ENCODE assay signal across 9 mouse cellular contexts in the genomic region with DNA sequence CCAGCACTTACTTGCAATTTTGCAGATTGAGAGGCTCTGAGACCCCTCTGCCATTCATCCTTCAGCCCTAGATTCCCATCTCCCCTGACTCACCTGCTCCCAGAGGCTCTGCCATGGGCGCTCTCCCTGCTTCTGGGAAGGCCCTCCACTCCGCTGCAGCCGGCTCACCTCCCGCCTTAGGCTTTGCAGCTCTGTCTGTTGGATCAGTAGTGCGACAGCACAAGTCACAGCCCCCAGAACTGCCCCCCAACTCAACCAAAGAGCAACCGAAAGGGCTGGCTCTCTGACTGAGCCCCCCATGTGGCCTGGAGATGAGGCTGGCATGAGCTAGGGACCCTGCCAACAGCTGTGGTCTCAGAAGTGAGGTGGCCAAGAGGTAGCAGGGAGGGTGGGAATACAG. TPM values are rescaled to one million over a fixed set of nuclear protein-coding genes. Genes with fewer than 3 reads are reported as not detected.
DNase-seq lines count a peak whose midpoint lies in the region; ATAC-seq and TF ChIP-seq lines count a peak whose summit lies in the region.
"Had no signal": no experiment of that assay in that cellular context is flagged by ENCODE, and none has a peak within 500 bp of the region (broad histone marks: within the 10 kb centered on the region; RNA-seq: fewer than 3 reads in every experiment).

No protein-coding gene starts in this region.

- no peaks in the 10 kb centered on the region for H3K36me3 ChIP-seq in heart, adult 2 months (ENCODE audit: control insufficient read depth, insufficient read depth, low read length)
- H3K36me3 ChIP-seq in limb, embryonic 12.5 days = peaks cover 7% of the 10 kb centered on the region
- peaks cover 6% of the 10 kb centered on the region for H3K36me3 ChIP-seq in limb, embryonic 10.5 days
- peaks cover 3% of the 10 kb centered on the region; the same call in 1 of the 2 replicates for H3K36me3 ChIP-seq in forebrain, embryonic 15.5 days

- H3K9me3 ChIP-seq in limb, embryonic 12.5 days = no peaks in the 10 kb centered on the region
- H3K9me3 ChIP-seq in limb, embryonic 10.5 days (replicated peaks) = no peaks in the 10 kb centered on the region
- H3K9me3 ChIP-seq in forebrain, embryonic 15.5 days = no peaks in the 10 kb centered on the region
- H3K9me3 ChIP-seq: neural tube, embryonic 12.5 days had no signal

- H3K4me3 ChIP-seq in heart, adult 2 months = no peak overlapping the region
- no peak overlapping the region; the same call in 1 of the 2 replicates for H3K4me3 ChIP-seq in limb, embryonic 12.5 days (replicated peaks)
- H3K4me3 ChIP-seq in limb, embryonic 10.5 days = no peak overlapping the region
- H3K4me3 ChIP-seq in bone marrow, adult 2 months (replicated peaks; ENCODE audit: control insufficient read depth, low read depth, low read length) = peak overlapping the region; percentile 19
- no peak overlapping the region for H3K4me3 ChIP-seq in forebrain, embryonic 15.5 days
- H3K4me3 ChIP-seq: neural tube, embryonic 12.5 days had no signal

- no peak for TF ChIP-seq CTCF in heart, adult 2 months (IDR thresholded peaks at IDR 0.05)
- TF ChIP-seq CTCF in bone marrow, adult 2 months (IDR thresholded peaks at IDR 0.05; ENCODE audit: control insufficient read depth, insufficient read depth, low read length) = no peak

- 92% methylated on average over 6 of the region's 6 CpGs for WGBS in heart, adult 2 months
- 89% methylated on average over 6 of the region's 6 CpGs for WGBS in limb, embryonic 12.5 days
- 84% methylated on average over 6 of the region's 6 CpGs for WGBS in limb, embryonic 10.5 days
- WGBS in bone marrow, adult 2 months = 56% methylated on average over 6 of the region's 6 CpGs
- WGBS in forebrain, embryonic 15.5 days = 76% methylated on average over 6 of the region's 6 CpGs

- no peak for ATAC-seq in limb, embryonic 12.5 days (ENCODE audit: insufficient number of reproducible peaks, insufficient read depth, low FRiP score, low TSS enrichment, low read depth)
- no peak for ATAC-seq in forebrain, embryonic 15.5 days (replicated peaks)
- no peak for ATAC-seq in CD4-positive, CD25-positive, alpha-beta regulatory T cell, adult 4 months

- peaks cover 17% of the 10 kb centered on the region for H3K4me1 ChIP-seq in heart, adult 2 months (ENCODE audit: control insufficient read depth, insufficient read depth, low read length)
- H3K4me1 ChIP-seq in limb, embryonic 12.5 days (replicated peaks) = peaks cover 33% of the 10 kb centered on the region
- H3K4me1 ChIP-seq in limb, embryonic 10.5 days = peaks cover 47% of the 10 kb centered on the region
- H3K4me1 ChIP-seq in bone marrow, adult 2 months (ENCODE audit: control insufficient read depth, insufficient read depth, low read length) = peaks cover 3% of the 10 kb centered on the region
- peaks cover 45% of the 10 kb centered on the region for H3K4me1 ChIP-seq in forebrain, embryonic 15.5 days

- H3K27ac ChIP-seq in heart, adult 2 months = peak overlapping the region; percentile 98
- H3K27ac ChIP-seq in limb, embryonic 12.5 days = no peak overlapping the region
- H3K27ac ChIP-seq in limb, embryonic 10.5 days = no peak overlapping the region
- H3K27ac ChIP-seq in bone marrow, adult 2 months (ENCODE audit: control insufficient read depth, insufficient read depth, low read depth, low read length, poor library complexity) = peak overlapping the region; percentile 86
- 0 out of 2 replicates have a peak overlapping the region, but pooled peaks have one; percentile 39 for H3K27ac ChIP-seq in forebrain, embryonic 15.5 days (replicated peaks)
- H3K27ac ChIP-seq: neural tube, embryonic 12.5 days had no signal

- intact Hi-C loops in heart, adult 2 months (cut with DNase I) = loop anchor here (5.0 kb wide), 1 partner anchor 103 kb away; a partner anchor contains a TSS
- intact Hi-C loops in heart, postnatal 25 days (cut with DNase I) = loop anchor here (5.0 to 10.0 kb wide), 2 partner anchors 190 to 232 kb away; a partner anchor contains a TSS

- no peak for TF ChIP-seq POLR2A in heart, adult 2 months (IDR thresholded peaks at IDR 0.05; ENCODE audit: insufficient read depth, low read depth, low read length)
- TF ChIP-seq POLR2A in bone marrow, adult 2 months (IDR thresholded peaks at IDR 0.05; ENCODE audit: borderline replicate concordance, control insufficient read depth, low read depth, low read length) = no peak

- no peak for TF ChIP-seq EP300 in heart, adult 2 months (IDR thresholded peaks at IDR 0.05; ENCODE audit: insufficient read depth, low read depth, low read length)

- H3K79me2 ChIP-seq in heart, adult 2 months (replicated peaks; ENCODE audit: control insufficient read depth, insufficient read depth, low read length) = no peaks in the 10 kb centered on the region

- H3K27me3 ChIP-seq in heart, adult 2 months (ENCODE audit: control insufficient read depth, insufficient read depth, low read length) = no peaks in the 10 kb centered on the region
- H3K27me3 ChIP-seq in limb, embryonic 12.5 days = no peaks in the 10 kb centered on the region
- H3K27me3 ChIP-seq in limb, embryonic 10.5 days (ENCODE audit: low read depth, poor library complexity, severe bottlenecking) = peaks cover 15% of the 10 kb centered on the region
- no peaks in the 10 kb centered on the region for H3K27me3 ChIP-seq in forebrain, embryonic 15.5 days
- H3K27me3 ChIP-seq: neural tube, embryonic 12.5 days had no signal

- peak in 1 of 2 experiments; percentile 50 for DNase-seq in heart, adult 2 months
- DNase-seq in heart, postnatal 25 days (ENCODE audit: low spot score) = no peak
- DNase-seq in limb, embryonic 10.5 days (ENCODE audit: low spot score) = no peak
- DNase-seq in yolk sac, embryonic 10.5 days (ENCODE audit: low spot score) = no peak

- H3K9ac ChIP-seq in heart, adult 2 months (ENCODE audit: low read depth, low read length) = peak overlapping the region; percentile 10
- H3K9ac ChIP-seq in limb, embryonic 12.5 days (replicated peaks) = 0 out of 2 replicates have a peak overlapping the region, but pooled peaks have one; percentile 13
- no peak overlapping the region for H3K9ac ChIP-seq in forebrain, embryonic 15.5 days (replicated peaks)
- H3K9ac ChIP-seq: neural tube, embryonic 12.5 days had no signal

- H3K4me2 ChIP-seq in limb, embryonic 12.5 days = no peak overlapping the region
- no peak overlapping the region for H3K4me2 ChIP-seq in forebrain, embryonic 15.5 days (replicated peaks)
- H3K4me2 ChIP-seq: neural tube, embryonic 12.5 days had no signal

RNA-seq across cellular contexts. Expression of a gene that starts 0.6 kb away (rescaled TPM):
- 1 to 10 TPM; 1.4 to 3.2 TPM for total RNA-seq in heart, adult 2 months (2021)
- polyA plus RNA-seq in heart, adult 2 months (2012; rRNA removed) = 2.9 and 4.0 TPM in 2 replicates
- total RNA-seq in heart, postnatal 25 days (2021) = 1 to 10 TPM; 1.6 to 2.1 TPM
- 0.58 and 1.0 TPM in 2 replicates for polyA plus RNA-seq in limb, embryonic 12.5 days (2016; fragmentation: Nextera tagmentation; extraction: Ambion mirVana)
- polyA plus RNA-seq in limb, embryonic 10.5 days (2016; fragmentation: Nextera tagmentation; extraction: Ambion mirVana) = 0.20 and 0.45 TPM in 2 replicates
- polyA plus RNA-seq in bone marrow, adult 2 months (2011; ENCODE audit: insufficient read depth, insufficient read length, low replicate concordance, missing spikeins) = 2.3 and 3.1 TPM in 2 replicates
- 0.38 TPM in 1 of 2 replicates, not detected in the other for polyA plus RNA-seq in forebrain, embryonic 15.5 days (2015; fragmentation: Nextera tagmentation; extraction: Ambion mirVana)
- not detected for polyA plus RNA-seq in CD4-positive, CD25-positive, alpha-beta regulatory T cell, adult 4 months (2017; shearing (Covaris generic))

RNA-seq across cellular contexts. Expression of a gene that starts 3.1 kb away (rescaled TPM):
- 10 to 100 TPM; 31.1 to 33.2 TPM for total RNA-seq in heart, adult 2 months (2021)
- polyA plus RNA-seq in heart, adult 2 months (2012; rRNA removed) = 35.1 and 51.8 TPM in 2 replicates
- 10 to 100 TPM; 31.7 to 33.5 TPM for total RNA-seq in heart, postnatal 25 days (2021)
- polyA plus RNA-seq in limb, embryonic 12.5 days (2016; fragmentation: Nextera tagmentation; extraction: Ambion mirVana) = 132 and 140 TPM in 2 replicates
- 149 and 151 TPM in 2 replicates for polyA plus RNA-seq in limb, embryonic 10.5 days (2016; fragmentation: Nextera tagmentation; extraction: Ambion mirVana)
- polyA plus RNA-seq in bone marrow, adult 2 months (2011; ENCODE audit: insufficient read depth, insufficient read length, low replicate concordance, missing spikeins) = 46.3 and 67.8 TPM in 2 replicates
- polyA plus RNA-seq in forebrain, embryonic 15.5 days (2015; fragmentation: Nextera tagmentation; extraction: Ambion mirVana) = 89.2 and 102 TPM in 2 replicates
- polyA plus RNA-seq in CD4-positive, CD25-positive, alpha-beta regulatory T cell, adult 4 months (2017; shearing (Covaris generic)) = 10 to 100 TPM; 31.6 to 47.4 TPM

RNA-seq across cellular contexts. Expression of a gene that starts 10.7 kb away (rescaled TPM):
- 10 to 100 TPM; 18.4 to 21.9 TPM for total RNA-seq in heart, adult 2 months (2021)
- 29.2 and 32.0 TPM in 2 replicates for polyA plus RNA-seq in heart, adult 2 months (2012; rRNA removed)
- total RNA-seq in heart, postnatal 25 days (2021) = 10 to 100 TPM; 14.5 to 16.4 TPM
- polyA plus RNA-seq in limb, embryonic 12.5 days (2016; fragmentation: Nextera tagmentation; extraction: Ambion mirVana) = 2.2 and 3.7 TPM in 2 replicates
- polyA plus RNA-seq in limb, embryonic 10.5 days (2016; fragmentation: Nextera tagmentation; extraction: Ambion mirVana) = 3.0 and 4.2 TPM in 2 replicates
- polyA plus RNA-seq in bone marrow, adult 2 months (2011; ENCODE audit: insufficient read depth, insufficient read length, low replicate concordance, missing spikeins) = 4.2 and 7.1 TPM in 2 replicates
- polyA plus RNA-seq in forebrain, embryonic 15.5 days (2015; fragmentation: Nextera tagmentation; extraction: Ambion mirVana) = 1.6 TPM in 2 replicates
- under 1 TPM in 1 of 2 experiments, not detected in 1; 0.23 TPM for polyA plus RNA-seq in CD4-positive, CD25-positive, alpha-beta regulatory T cell, adult 4 months (2017; shearing (Covaris generic))

RNA-seq across cellular contexts. Expression of a gene that starts 11.0 kb away (rescaled TPM):
- total RNA-seq in heart, adult 2 months (2021) = 1 to 10 TPM; 2.8 to 3.2 TPM
- 3.7 and 4.7 TPM in 2 replicates for polyA plus RNA-seq in heart, adult 2 months (2012; rRNA removed)
- total RNA-seq in heart, postnatal 25 days (2021) = 1 to 10 TPM; 3.2 to 4.5 TPM
- polyA plus RNA-seq in limb, embryonic 12.5 days (2016; fragmentation: Nextera tagmentation; extraction: Ambion mirVana) = 1.7 TPM in 2 replicates
- 0.53 and 0.73 TPM in 2 replicates for polyA plus RNA-seq in limb, embryonic 10.5 days (2016; fragmentation: Nextera tagmentation; extraction: Ambion mirVana)
- 7.6 and 17.0 TPM in 2 replicates for polyA plus RNA-seq in bone marrow, adult 2 months (2011; ENCODE audit: insufficient read depth, insufficient read length, low replicate concordance, missing spikeins)
- polyA plus RNA-seq in forebrain, embryonic 15.5 days (2015; fragmentation: Nextera tagmentation; extraction: Ambion mirVana) = 1.0 and 1.1 TPM in 2 replicates
- polyA plus RNA-seq in CD4-positive, CD25-positive, alpha-beta regulatory T cell, adult 4 months (2017; shearing (Covaris generic)) = not detected

RNA-seq across cellular contexts. Expression of a gene that starts 12.7 kb away (rescaled TPM):
- 100 to 1,000 TPM; 173 to 198 TPM for total RNA-seq in heart, adult 2 months (2021)
- polyA plus RNA-seq in heart, adult 2 months (2012; rRNA removed) = 147 and 250 TPM in 2 replicates
- 100 to 1,000 TPM; 201 to 206 TPM for total RNA-seq in heart, postnatal 25 days (2021)
- polyA plus RNA-seq in limb, embryonic 12.5 days (2016; fragmentation: Nextera tagmentation; extraction: Ambion mirVana) = 569 and 701 TPM in 2 replicates
- 678 and 791 TPM in 2 replicates for polyA plus RNA-seq in limb, embryonic 10.5 days (2016; fragmentation: Nextera tagmentation; extraction: Ambion mirVana)
- 268 and 540 TPM in 2 replicates for polyA plus RNA-seq in bone marrow, adult 2 months (2011; ENCODE audit: insufficient read depth, insufficient read length, low replicate concordance, missing spikeins)
- polyA plus RNA-seq in forebrain, embryonic 15.5 days (2015; fragmentation: Nextera tagmentation; extraction: Ambion mirVana) = 547 and 583 TPM in 2 replicates
- 100 to 1,000 TPM; 166 to 236 TPM for polyA plus RNA-seq in CD4-positive, CD25-positive, alpha-beta regulatory T cell, adult 4 months (2017; shearing (Covaris generic))

Comparison
In these comparisons a context has a peak if more than half of its experiments do, and no peak if none do; other contexts are left out.
1. H3K27ac ChIP-seq: peak in heart, adult 2 months (single experiment), bone marrow, adult 2 months (single experiment) and forebrain, embryonic 15.5 days (single experiment); none in limb, embryonic 12.5 days (single experiment) and limb, embryonic 10.5 days (single experiment).